Comparison of ENCODE assay signal across 23 mouse cellular contexts in the genomic region with DNA sequence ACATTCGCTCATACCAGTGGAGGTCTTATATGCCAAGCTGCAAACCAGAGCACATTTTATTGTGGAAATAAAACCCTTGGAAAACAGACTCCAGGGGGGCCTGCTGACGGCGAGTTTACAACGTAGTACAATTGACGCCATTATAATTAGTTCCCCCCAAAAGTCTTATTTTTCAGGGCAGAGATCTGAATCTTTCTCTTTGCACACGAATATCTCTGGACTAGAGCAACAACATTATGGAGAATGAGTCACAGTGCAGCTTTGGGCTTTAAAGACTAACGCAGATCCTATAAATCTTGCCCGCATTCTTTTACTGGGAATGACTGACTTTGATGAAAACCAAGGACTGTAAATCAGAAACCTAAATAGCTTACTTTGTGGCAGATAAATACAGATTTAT.
A peak's percentile ranks its signal among the peaks of the same experiment; 100 is the strongest.
DNase-seq lines count a peak whose midpoint lies in the region; ATAC-seq lines count a peak whose summit lies in the region.
"Had no signal": no experiment of that assay in that cellular context is flagged by ENCODE, and none has a peak within 500 bp of the region (broad histone marks: within the 10 kb centered on the region; RNA-seq: fewer than 3 reads in every experiment).

No protein-coding gene starts in this region.

- H3K36me3 ChIP-seq in kidney, embryonic 16.5 days (ENCODE audit: insufficient read depth, low read length), result no peaks in the 10 kb centered on the region
- no peaks in the 10 kb centered on the region for H3K36me3 ChIP-seq in embryonic facial prominence, embryonic 14.5 days (ENCODE audit: control insufficient read depth, insufficient read depth, low read length)
- no peaks in the 10 kb centered on the region for H3K36me3 ChIP-seq in limb, embryonic 15.5 days
- H3K36me3 ChIP-seq: embryonic facial prominence, embryonic 12.5 days; forebrain, embryonic 12.5 days; G1E had no signal

- WGBS in kidney, embryonic 16.5 days, result 14% methylated on average over 8 of the region's 8 CpGs
- 53% methylated on average over 8 of the region's 8 CpGs for WGBS in embryonic facial prominence, embryonic 14.5 days
- 5% methylated on average over 8 of the region's 8 CpGs for WGBS in limb, embryonic 15.5 days

- peak overlapping the region; percentile 48 for H3K27ac ChIP-seq in kidney, embryonic 16.5 days (ENCODE audit: low read length)
- peak overlapping the region; percentile 65 for H3K27ac ChIP-seq in embryonic facial prominence, embryonic 14.5 days (replicated peaks; ENCODE audit: low read depth, low read length)
- H3K27ac ChIP-seq in limb, embryonic 15.5 days, result peak overlapping the region; percentile 86
- H3K27ac ChIP-seq: embryonic facial prominence, embryonic 12.5 days; forebrain, embryonic 12.5 days; hindbrain, embryonic 14.5 days; left cerebral cortex, adult 2 months had no signal

- intact Hi-C loops in heart, postnatal 10 days (cut with DNase I), result no loop called here

- ATAC-seq in kidney, embryonic 16.5 days (ENCODE audit: low FRiP score, low TSS enrichment), result 0 out of 2 replicates have a peak, but pooled peaks have one; percentile 4
- ATAC-seq in embryonic facial prominence, embryonic 14.5 days (ENCODE audit: low read depth), result no peak
- ATAC-seq in limb, embryonic 15.5 days (ENCODE audit: insufficient number of reproducible peaks, low FRiP score, low TSS enrichment, low read depth), result peak; percentile 45; the same call in 1 of the 2 replicates
- ATAC-seq: CD4-positive, CD25-positive, alpha-beta regulatory T cell, adult 4 months had no signal

- H3K4me2 ChIP-seq in kidney, embryonic 16.5 days (replicated peaks; ENCODE audit: low read depth, low read length), result no peak overlapping the region
- no peak overlapping the region for H3K4me2 ChIP-seq in embryonic facial prominence, embryonic 14.5 days (ENCODE audit: low read depth, low read length)
- H3K4me2 ChIP-seq in limb, embryonic 15.5 days, result no peak overlapping the region
- H3K4me2 ChIP-seq: embryonic facial prominence, embryonic 12.5 days; forebrain, embryonic 12.5 days; hindbrain, embryonic 14.5 days had no signal

- H3K27me3 ChIP-seq in kidney, embryonic 16.5 days (ENCODE audit: insufficient read depth, low read length), result no peaks in the 10 kb centered on the region
- H3K27me3 ChIP-seq in embryonic facial prominence, embryonic 14.5 days (replicated peaks; ENCODE audit: control insufficient read depth, insufficient read depth, low read length), result no peaks in the 10 kb centered on the region
- H3K27me3 ChIP-seq in limb, embryonic 15.5 days, result no peaks in the 10 kb centered on the region
- H3K27me3 ChIP-seq: embryonic facial prominence, embryonic 12.5 days had no signal

- DNase-seq in kidney, postnatal 4 days, result no peak
- no peak for DNase-seq in embryonic facial prominence, embryonic 14.5 days (ENCODE audit: low spot score)
- DNase-seq in hindlimb bud, embryonic 11.5 days (ENCODE audit: extremely low spot score, low read depth, low spot score), result peak; percentile 70
- DNase-seq in adrenal gland, adult 8-10 months, result no peak
- no peak for DNase-seq in right cerebral cortex, postnatal 14 days
- no peak for DNase-seq in heart, postnatal 10 days
- DNase-seq: cerebellum, adult 11 months; cerebellum, postnatal 14 days; gastrocnemius, postnatal 36 days; heart, postnatal 14 days; kidney, adult 9 months; lung, adult 18-20 months; midbrain, embryonic 14.5 days; right cerebral cortex, adult 18-20 months had no signal

- no peaks in the 10 kb centered on the region for H3K9me3 ChIP-seq in kidney, embryonic 16.5 days (ENCODE audit: low read length)
- no peaks in the 10 kb centered on the region for H3K9me3 ChIP-seq in embryonic facial prominence, embryonic 14.5 days (ENCODE audit: control insufficient read depth, low read length)
- no peaks in the 10 kb centered on the region for H3K9me3 ChIP-seq in limb, embryonic 15.5 days
- H3K9me3 ChIP-seq: embryonic facial prominence, embryonic 12.5 days; forebrain, embryonic 12.5 days had no signal

- no peak overlapping the region for H3K4me3 ChIP-seq in kidney, embryonic 16.5 days (ENCODE audit: low read length)
- no peak overlapping the region for H3K4me3 ChIP-seq in embryonic facial prominence, embryonic 14.5 days (ENCODE audit: low read depth, low read length)
- H3K4me3 ChIP-seq in limb, embryonic 15.5 days, result no peak overlapping the region
- H3K4me3 ChIP-seq: embryonic facial prominence, embryonic 12.5 days; forebrain, embryonic 12.5 days; left cerebral cortex, adult 2 months; myocyte had no signal

- peaks cover 49% of the 10 kb centered on the region for H3K4me1 ChIP-seq in kidney, embryonic 16.5 days (ENCODE audit: insufficient read depth, low read length)
- H3K4me1 ChIP-seq in embryonic facial prominence, embryonic 14.5 days (ENCODE audit: control insufficient read depth, insufficient read depth, low read length), result peaks cover 12% of the 10 kb centered on the region
- peaks cover 17% of the 10 kb centered on the region for H3K4me1 ChIP-seq in limb, embryonic 15.5 days
- H3K4me1 ChIP-seq: embryonic facial prominence, embryonic 12.5 days had no signal

- no peak overlapping the region for H3K9ac ChIP-seq in kidney, embryonic 16.5 days (replicated peaks; ENCODE audit: low read length)
- H3K9ac ChIP-seq in embryonic facial prominence, embryonic 14.5 days (ENCODE audit: low read depth, low read length), result no peak overlapping the region
- H3K9ac ChIP-seq in limb, embryonic 15.5 days, result no peak overlapping the region
- H3K9ac ChIP-seq: embryonic facial prominence, embryonic 12.5 days; forebrain, embryonic 12.5 days; hindbrain, embryonic 14.5 days had no signal
